In genomic region chr6:113027446-113027845, GRCm38 (mm10) we compare ENCODE assay signal across 18 mouse cellular contexts. TPM values are rescaled to one million over a fixed set of nuclear protein-coding genes. Genes with fewer than 3 reads are reported as not detected.
DNase-seq lines count a peak whose midpoint lies in the region; ATAC-seq and TF ChIP-seq lines count a peak whose summit lies in the region.
"Had no signal": no experiment of that assay in that cellular context is flagged by ENCODE, and none has a peak within 500 bp of the region (broad histone marks: within the 10 kb centered on the region; RNA-seq: fewer than 3 reads in every experiment).

No protein-coding gene starts in this region.

- 20% methylated on average over 2 of the region's 2 CpGs for WGBS in hindbrain, embryonic 11.5 days
- WGBS in hindbrain, postnatal 0 days, result 18% methylated on average over 2 of the region's 2 CpGs

- DNase-seq in hindbrain, embryonic 11.5 days (ENCODE audit: low spot score), result peak; percentile 61
- no peak for DNase-seq in hindbrain, postnatal 0 days (ENCODE audit: low spot score)
- DNase-seq in brain, embryonic 14.5 days (ENCODE audit: low read depth), result peak; percentile 45
- peak; percentile 81 for DNase-seq in embryo, embryonic 10 days (ENCODE audit: low spot score)
- peak; percentile 64 for DNase-seq in mesoderm, embryonic 11.5 days (ENCODE audit: low read depth, low spot score)
- no peak for DNase-seq in frontal cortex, postnatal 14 days (ENCODE audit: low spot score in 2 of 2)
- DNase-seq in right cerebral cortex, adult 2 months (ENCODE audit: low spot score in 2 of 2), result no peak
- DNase-seq: adrenal gland, postnatal 36 days; cerebellum, adult 8-10 months; kidney, adult 2 months; kidney, postnatal 14 days; layer of hippocampus, adult 9-11 months; right cerebral cortex, postnatal 25 days; thymus, postnatal 14 days had no signal

- no peak overlapping the region for H3K4me3 ChIP-seq in hindbrain, embryonic 11.5 days (ENCODE audit: low read depth, low read length)
- H3K4me3 ChIP-seq in hindbrain, postnatal 0 days (ENCODE audit: low read length), result no peak overlapping the region
- H3K4me3 ChIP-seq: limb, embryonic 13.5 days; liver, embryonic 15.5 days; myocyte had no signal

- no peak overlapping the region for H3K4me2 ChIP-seq in hindbrain, embryonic 11.5 days (replicated peaks; ENCODE audit: low read depth, low read length)
- no peak overlapping the region for H3K4me2 ChIP-seq in hindbrain, postnatal 0 days (ENCODE audit: low read depth, low read length)
- H3K4me2 ChIP-seq: limb, embryonic 13.5 days; liver, embryonic 15.5 days had no signal

- peak overlapping the region; percentile 61; the same call in 1 of the 2 replicates for H3K27ac ChIP-seq in hindbrain, embryonic 11.5 days (ENCODE audit: low read depth, low read length)
- H3K27ac ChIP-seq in hindbrain, postnatal 0 days, result no peak overlapping the region
- H3K27ac ChIP-seq: limb, embryonic 13.5 days; liver, embryonic 15.5 days had no signal

- H3K9me3 ChIP-seq in hindbrain, embryonic 11.5 days (ENCODE audit: control insufficient read depth, low read length), result no peaks in the 10 kb centered on the region
- H3K9me3 ChIP-seq in hindbrain, postnatal 0 days (ENCODE audit: low read length), result no peaks in the 10 kb centered on the region
- H3K9me3 ChIP-seq: limb, embryonic 13.5 days; liver, embryonic 15.5 days had no signal

- TF ChIP-seq POLR2A in brain, embryonic 14.5 days (IDR thresholded peaks at IDR 0.05; ENCODE audit: borderline replicate concordance, extremely low read depth, insufficient read depth, insufficient read length, poor library complexity, severe bottlenecking), result no peak

- no peaks in the 10 kb centered on the region for H3K27me3 ChIP-seq in hindbrain, embryonic 11.5 days (ENCODE audit: control insufficient read depth, insufficient read depth, low read length)
- no peaks in the 10 kb centered on the region for H3K27me3 ChIP-seq in hindbrain, postnatal 0 days (ENCODE audit: insufficient read depth, low read length)
- H3K27me3 ChIP-seq: limb, embryonic 13.5 days; liver, embryonic 15.5 days had no signal

- no peak overlapping the region for H3K9ac ChIP-seq in hindbrain, embryonic 11.5 days (ENCODE audit: low read depth, low read length)
- H3K9ac ChIP-seq in hindbrain, postnatal 0 days (replicated peaks; ENCODE audit: low read length), result no peak overlapping the region
- H3K9ac ChIP-seq: limb, embryonic 13.5 days; liver, embryonic 15.5 days had no signal

- H3K4me1 ChIP-seq in hindbrain, embryonic 11.5 days (replicated peaks; ENCODE audit: control insufficient read depth, insufficient read depth, low read length), result peaks cover 4% of the 10 kb centered on the region; the same call in 1 of the 2 replicates
- no peaks in the 10 kb centered on the region for H3K4me1 ChIP-seq in hindbrain, postnatal 0 days (ENCODE audit: insufficient read depth, low read length)
- H3K4me1 ChIP-seq: limb, embryonic 13.5 days; liver, embryonic 15.5 days had no signal

- no peaks in the 10 kb centered on the region for H3K36me3 ChIP-seq in hindbrain, embryonic 11.5 days (ENCODE audit: control insufficient read depth, insufficient read depth, low read length)
- H3K36me3 ChIP-seq in hindbrain, postnatal 0 days (ENCODE audit: insufficient read depth, low read length), result no peaks in the 10 kb centered on the region
- H3K36me3 ChIP-seq: limb, embryonic 13.5 days; liver, embryonic 15.5 days had no signal

- TF ChIP-seq CTCF in hindbrain, postnatal 0 days (IDR thresholded peaks at IDR 0.05; ENCODE audit: low read depth), result no peak
- TF ChIP-seq CTCF in brain, embryonic 14.5 days (IDR thresholded peaks at IDR 0.05; ENCODE audit: borderline replicate concordance, extremely low read depth, insufficient read depth, insufficient read length), result no peak

- ATAC-seq in hindbrain, embryonic 11.5 days (ENCODE audit: low FRiP score), result peak; percentile 80
- no peak for ATAC-seq in hindbrain, postnatal 0 days
- ATAC-seq: lung, postnatal 0 days had no signal

RNA-seq across cellular contexts. Expression of gene Thumpd3, which starts 18.6 kb away (rescaled TPM):
- polyA plus RNA-seq in hindbrain, embryonic 11.5 days (2014; fragmentation: Nextera tagmentation; extraction: Ambion mirVana), result 57.4 and 58.0 TPM in 2 replicates
- total RNA-seq in hindbrain, postnatal 0 days (2014; rRNA removed), result 29.3 and 42.2 TPM in 2 replicates
- polyA plus RNA-seq in hindbrain, postnatal 0 days (2015; fragmentation: Nextera tagmentation; extraction: Ambion mirVana), result 45.3 and 45.5 TPM in 2 replicates
- 28.5 and 29.4 TPM in 2 replicates for polyA plus RNA-seq in brain, embryonic 14.5 days (2012; rRNA removed)

RNA-seq across cellular contexts. Expression of gene Setd5, which starts 49.7 kb away (rescaled TPM):
- 74.7 and 91.1 TPM in 2 replicates for polyA plus RNA-seq in hindbrain, embryonic 11.5 days (2014; fragmentation: Nextera tagmentation; extraction: Ambion mirVana)
- 82.3 and 94.4 TPM in 2 replicates for total RNA-seq in hindbrain, postnatal 0 days (2014; rRNA removed)
- polyA plus RNA-seq in hindbrain, postnatal 0 days (2015; fragmentation: Nextera tagmentation; extraction: Ambion mirVana), result 47.1 and 50.0 TPM in 2 replicates
- polyA plus RNA-seq in brain, embryonic 14.5 days (2012; rRNA removed), result 55.2 and 77.4 TPM in 2 replicates

Comparison
In these comparisons a context has a peak if more than half of its experiments do, and no peak if none do; other contexts are left out.
1. DNase-seq: peak in hindbrain, embryonic 11.5 days (single experiment), brain, embryonic 14.5 days (single experiment), embryo, embryonic 10 days (single experiment) and mesoderm, embryonic 11.5 days (single experiment); none in hindbrain, postnatal 0 days (single experiment), frontal cortex, postnatal 14 days (0 of 2) and right cerebral cortex, adult 2 months (0 of 2).